Mouse (Mus musculus): ENCODE data around the gene 2810459M11Rik. TPM values are rescaled to one million over a fixed set of nuclear protein-coding genes. Genes with fewer than 3 reads are reported as not detected.

2810459M11Rik gene
- polyA plus RNA-seq, 1 experiment from 2014 or later = 0.74 TPM

GRCm38 (mm10) chr1:86062523-86062922 is 16.9 kb downstream of the 2810459M11Rik start:
- Histone ChIP-seq H3K4me3 (ENCODE audit: low read depth, low read length) (no peak overlapping the region), H3K9ac (ENCODE audit: low read depth, low read length) (no peak overlapping the region), H3K9me3 (replicated peaks; ENCODE audit: control insufficient read depth, low read length) (no peaks in the 10 kb centered on the region), H3K4me1 (ENCODE audit: control insufficient read depth, insufficient read depth, low read length) (peaks cover 8% of the 10 kb centered on the region), H3K4me2 (no peak overlapping the region), H3K27ac (ENCODE audit: low read depth, low read length) (no peak overlapping the region), H3K36me3 (ENCODE audit: control insufficient read depth, insufficient read depth, low read length) (peaks cover 2% of the 10 kb centered on the region; the same call in 1 of the 2 replicates), H3K27me3 (ENCODE audit: control insufficient read depth, insufficient read depth, low read length) (no peaks in the 10 kb centered on the region)
- WGBS (ENCODE audit: insufficient replicate concordance) = 84% methylated on average over 6 of the region's 6 CpGs
- ATAC-seq (replicated peaks; ENCODE audit: insufficient number of reproducible peaks, low FRiP score, low TSS enrichment) = no peak

GRCm38 (mm10) chr1:86064271-86064991 is 18.8 kb downstream of the 2810459M11Rik start, which contains the start of gene Psmd1:
Gene Psmd1 (plus strand): TSS chr1:86064387.
- Histone ChIP-seq H3K9me3 (replicated peaks; ENCODE audit: control insufficient read depth, low read length) (no peaks in the 10 kb centered on the region), H3K36me3 (ENCODE audit: control insufficient read depth, insufficient read depth, low read length) (peaks cover 3% of the 10 kb centered on the region; the same call in 1 of the 2 replicates), H3K9ac (ENCODE audit: low read depth, low read length) (peak within 1 kb of the TSS; percentile 99), H3K4me1 (ENCODE audit: control insufficient read depth, insufficient read depth, low read length) (peaks cover 8% of the 10 kb centered on the region), H3K27ac (ENCODE audit: low read depth, low read length) (peak within 1 kb of the TSS; percentile 80), H3K4me3 (ENCODE audit: low read depth, low read length) (peak within 1 kb of the TSS; percentile 99), H3K4me2 (peak within 1 kb of the TSS; percentile 86), H3K27me3 (ENCODE audit: control insufficient read depth, insufficient read depth, low read length) (no peaks in the 10 kb centered on the region)
- under 1% methylated on average over 47 of the region's 47 CpGs for WGBS (ENCODE audit: insufficient replicate concordance)
- ATAC-seq (replicated peaks; ENCODE audit: insufficient number of reproducible peaks, low FRiP score, low TSS enrichment) = peak; percentile 92

- Histone ChIP-seq H3K4me2 (no peak overlapping the region), H3K36me3 (ENCODE audit: control insufficient read depth, insufficient read depth, low read length) (peaks cover 38% of the 10 kb centered on the region), H3K27ac (ENCODE audit: low read depth, low read length) (no peak overlapping the region), H3K4me1 (ENCODE audit: control insufficient read depth, insufficient read depth, low read length) (no peaks in the 10 kb centered on the region), H3K27me3 (ENCODE audit: control insufficient read depth, insufficient read depth, low read length) (no peaks in the 10 kb centered on the region), H3K9ac (ENCODE audit: low read depth, low read length) (no peak overlapping the region), H3K4me3 (ENCODE audit: low read depth, low read length) (no peak overlapping the region), H3K9me3 (replicated peaks; ENCODE audit: control insufficient read depth, low read length) (no peaks in the 10 kb centered on the region)
- no peak for ATAC-seq (replicated peaks; ENCODE audit: insufficient number of reproducible peaks, low FRiP score, low TSS enrichment)
- 88% methylated on average over 2 of the region's 2 CpGs for WGBS (ENCODE audit: insufficient replicate concordance)
Measured at GRCm38 (mm10) chr1:86076565-86076964, 30.9 kb downstream of the 2810459M11Rik start.

DNA sequence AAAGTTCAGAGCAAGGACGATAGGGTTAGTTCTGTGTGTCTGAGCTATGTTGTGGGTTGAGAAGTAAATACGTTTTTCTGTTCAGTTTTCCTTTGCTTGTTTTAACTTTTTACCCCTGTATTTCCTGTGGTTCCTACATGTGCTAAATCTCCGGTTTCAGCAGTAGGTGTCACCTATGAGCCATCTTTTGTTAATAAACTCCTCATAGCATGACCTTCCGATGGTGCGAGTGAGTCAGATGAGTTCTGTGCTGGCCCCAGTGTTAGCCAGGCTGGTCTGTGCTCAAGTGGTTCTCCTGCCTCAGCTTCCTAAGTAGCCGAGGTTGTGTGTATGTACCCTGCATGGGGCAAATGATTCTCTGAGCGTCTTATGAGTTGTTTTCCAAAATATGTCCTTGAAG is 48.8 kb downstream of the 2810459M11Rik start:
- H3K4me1 ChIP-seq (ENCODE audit: control insufficient read depth, insufficient read depth, low read length) = no peaks in the 10 kb centered on the region
- H3K27me3 ChIP-seq (ENCODE audit: control insufficient read depth, insufficient read depth, low read length) = no peaks in the 10 kb centered on the region
- H3K9ac ChIP-seq (ENCODE audit: low read depth, low read length) = no peak overlapping the region
- no peak overlapping the region for H3K4me2 ChIP-seq
- peaks cover 37% of the 10 kb centered on the region for H3K36me3 ChIP-seq (ENCODE audit: control insufficient read depth, insufficient read depth, low read length)
- H3K4me3 ChIP-seq (ENCODE audit: low read depth, low read length) = no peak overlapping the region
- no peaks in the 10 kb centered on the region for H3K9me3 ChIP-seq (replicated peaks; ENCODE audit: control insufficient read depth, low read length)
- ATAC-seq (replicated peaks; ENCODE audit: insufficient number of reproducible peaks, low FRiP score, low TSS enrichment) = no peak
- 85% methylated on average over 7 of the region's 7 CpGs for WGBS (ENCODE audit: insufficient replicate concordance)
- no peak overlapping the region for H3K27ac ChIP-seq (ENCODE audit: low read depth, low read length)

GRCm38 (mm10) chr1:86105054-86105453 is 59.4 kb downstream of the 2810459M11Rik start:
- no peak for ATAC-seq (replicated peaks; ENCODE audit: insufficient number of reproducible peaks, low FRiP score, low TSS enrichment)
- H3K9ac ChIP-seq (ENCODE audit: low read depth, low read length) = no peak overlapping the region
- H3K27me3 ChIP-seq (ENCODE audit: control insufficient read depth, insufficient read depth, low read length) = no peaks in the 10 kb centered on the region
- no peak overlapping the region for H3K4me2 ChIP-seq
- no peak overlapping the region for H3K4me3 ChIP-seq (ENCODE audit: low read depth, low read length)
- H3K27ac ChIP-seq (ENCODE audit: low read depth, low read length) = no peak overlapping the region
- no peaks in the 10 kb centered on the region for H3K9me3 ChIP-seq (replicated peaks; ENCODE audit: control insufficient read depth, low read length)
- 100% methylated on average over 1 of the region's 1 CpGs for WGBS (ENCODE audit: insufficient replicate concordance)
- H3K4me1 ChIP-seq (ENCODE audit: control insufficient read depth, insufficient read depth, low read length) = no peaks in the 10 kb centered on the region
- H3K36me3 ChIP-seq (ENCODE audit: control insufficient read depth, insufficient read depth, low read length) = peaks cover 3% of the 10 kb centered on the region; the same call in 1 of the 2 replicates

Other genes starting within 250 kb of the 2810459M11Rik start
- gene Itm2c, start 151.6 kb upstream of the 2810459M11Rik start, polyA plus RNA-seq (2014; fragmentation: Nextera tagmentation; extraction: Ambion mirVana) = 146 and 150 TPM in 2 replicates
- not detected in 2 replicates for gene 4933407L21Rik, start 117.4 kb upstream of the 2810459M11Rik start, polyA plus RNA-seq (2014; fragmentation: Nextera tagmentation; extraction: Ambion mirVana)
- not detected in 2 replicates for gene Gpr55, start 84.9 kb upstream of the 2810459M11Rik start, polyA plus RNA-seq (2014; fragmentation: Nextera tagmentation; extraction: Ambion mirVana)
- not detected in 2 replicates for gene Spata3, start 29.0 kb upstream of the 2810459M11Rik start, polyA plus RNA-seq (2014; fragmentation: Nextera tagmentation; extraction: Ambion mirVana)
- 158 and 176 TPM in 2 replicates for gene Psmd1, start 18.5 kb downstream of the 2810459M11Rik start, polyA plus RNA-seq (2014; fragmentation: Nextera tagmentation; extraction: Ambion mirVana)
- gene Htr2b, start 66.1 kb downstream of the 2810459M11Rik start, polyA plus RNA-seq (2014; fragmentation: Nextera tagmentation; extraction: Ambion mirVana) = 0.14 and 0.57 TPM in 2 replicates
- not detected in 2 replicates for gene Gm21972, start 87.8 kb downstream of the 2810459M11Rik start, polyA plus RNA-seq (2014; fragmentation: Nextera tagmentation; extraction: Ambion mirVana)
- 12.3 and 14.7 TPM in 2 replicates for gene Armc9, start 108.9 kb downstream of the 2810459M11Rik start, polyA plus RNA-seq (2014; fragmentation: Nextera tagmentation; extraction: Ambion mirVana)

Measured in heart, embryonic 11.5 days (tissue).